Mouse (Mus musculus): ENCODE results near the gene Gm20721. TPM values are rescaled to one million over a fixed set of nuclear protein-coding genes. Genes with fewer than 3 reads are reported as not detected.

Gm20721 gene
- total and polyA plus RNA-seq, 3 experiments = 1.3 to 8.6 TPM; not detected in 1

GRCm38 (mm10) chr2:174283341-174283740 is 63.2 kb downstream of the Gm20721 start:
- H3K27me3 ChIP-seq (ENCODE audit: insufficient read depth, low read length) = no peaks in the 10 kb centered on the region
- DNase-seq (ENCODE audit: low spot score) = no peak
- H3K4me3 ChIP-seq (ENCODE audit: low read depth, low read length) = no peak overlapping the region

More at GRCm38 (mm10) chr2:174283341-174283740, 63.2 kb downstream of the Gm20721 start:
- Histone ChIP-seq H3K4me1 (ENCODE audit: insufficient read depth, low read depth, low read length) (peaks cover 3% of the 10 kb centered on the region), H3K9me3 (replicated peaks) (peaks cover 40% of the 10 kb centered on the region), H3K36me3 (replicated peaks) (peaks cover 100% of the 10 kb centered on the region)
- no peak for ATAC-seq (ENCODE audit: extremely low read depth, insufficient number of reproducible peaks, low FRiP score, poor library complexity, severe bottlenecking)
- TF ChIP-seq TAL1 (conservative IDR thresholded peaks at IDR 0.05; ENCODE audit: low read depth, low read length) (no peak), CTCF (IDR thresholded peaks at IDR 0.05; ENCODE audit: low read depth, low read length) (no peak), GATA2 (IDR thresholded peaks at IDR 0.05; ENCODE audit: borderline replicate concordance, low read depth, low read length) (no peak), POLR2AphosphoS5 (IDR thresholded peaks at IDR 0.05; ENCODE audit: insufficient replicate concordance, low read depth, low read length) (no peak), GATA1 (IDR thresholded peaks at IDR 0.05; ENCODE audit: borderline replicate concordance, low read length) (no peak)

Other genes starting within 250 kb of the Gm20721 start
- gene Npepl1, start 236.4 kb downstream of the Gm20721 start, total RNA-seq (2014; fragmentation: Nextera tagmentation) = 74.3 and 81.5 TPM in 2 replicates
- 18.5 and 20.3 TPM in 2 replicates for gene Npepl1, start 236.4 kb downstream of the Gm20721 start, total RNA-seq (2017)
- gene Npepl1, start 236.4 kb downstream of the Gm20721 start, polyA plus RNA-seq (2012) = 205 and 258 TPM in 2 replicates
- 1,040 and 1,097 TPM in 2 replicates for gene Gnas, start 62.4 kb downstream of the Gm20721 start, total RNA-seq (2014; fragmentation: Nextera tagmentation)
- gene Gnas, start 62.4 kb downstream of the Gm20721 start, total RNA-seq (2017) = 452 and 490 TPM in 2 replicates
- gene Gnas, start 62.4 kb downstream of the Gm20721 start, polyA plus RNA-seq (2012) = 935 and 1,094 TPM in 2 replicates
- 29.6 and 44.9 TPM in 2 replicates for gene Nelfcd, start 69.1 kb upstream of the Gm20721 start, total RNA-seq (2014; fragmentation: Nextera tagmentation)
- 43.6 and 47.4 TPM in 2 replicates for gene Nelfcd, start 69.1 kb upstream of the Gm20721 start, total RNA-seq (2017)
- gene Nelfcd, start 69.1 kb upstream of the Gm20721 start, polyA plus RNA-seq (2012) = 45.0 and 51.7 TPM in 2 replicates
- gene Ctsz, start 92.3 kb upstream of the Gm20721 start, total RNA-seq (2014; fragmentation: Nextera tagmentation) = 13.5 and 24.8 TPM in 2 replicates
- gene Ctsz, start 92.3 kb upstream of the Gm20721 start, total RNA-seq (2017) = 27.1 and 32.5 TPM in 2 replicates
- 21.4 and 22.1 TPM in 2 replicates for gene Ctsz, start 92.3 kb upstream of the Gm20721 start, polyA plus RNA-seq (2012)
- not detected in 2 replicates for gene Tubb1, start 104.0 kb upstream of the Gm20721 start, total RNA-seq (2014; fragmentation: Nextera tagmentation)
- gene Tubb1, start 104.0 kb upstream of the Gm20721 start, total RNA-seq (2017) = 0.05 and 0.12 TPM in 2 replicates
- gene Tubb1, start 104.0 kb upstream of the Gm20721 start, polyA plus RNA-seq (2012) = not detected in 2 replicates
- gene Atp5e, start 117.4 kb upstream of the Gm20721 start, total RNA-seq (2014; fragmentation: Nextera tagmentation) = 21.2 and 28.5 TPM in 2 replicates
- 38.8 and 43.7 TPM in 2 replicates for gene Atp5e, start 117.4 kb upstream of the Gm20721 start, total RNA-seq (2017)
- gene Atp5e, start 117.4 kb upstream of the Gm20721 start, polyA plus RNA-seq (2012) = 2.6 and 3.1 TPM in 2 replicates
- 88.7 and 90.7 TPM in 2 replicates for gene Prelid3b, start 126.4 kb upstream of the Gm20721 start, total RNA-seq (2014; fragmentation: Nextera tagmentation)
- gene Prelid3b, start 126.4 kb upstream of the Gm20721 start, total RNA-seq (2017) = 154 and 165 TPM in 2 replicates
- 32.0 and 57.8 TPM in 2 replicates for gene Prelid3b, start 126.4 kb upstream of the Gm20721 start, polyA plus RNA-seq (2012)